Mouse (Mus musculus) layer of hippocampus, adult 9-11 months (tissue): ENCODE data around the gene Ttpal.
A peak's percentile ranks its signal among the peaks of the same experiment; 100 is the strongest.

Experiments used
- DNase-seq: peaks from one replicate; pipeline ENCODE4 v3.0.0; 2022

Gene Ttpal

GRCm38 (mm10) chr2:163663930-163664329, 61.8 kb downstream of the Ttpal start:
- peak; percentile 40 for DNase-seq

- DNase-seq = no peak
Observed at GRCm38 (mm10) chr2:163667045-163667444, 64.9 kb downstream of the Ttpal start.
